Mouse (Mus musculus) forebrain, embryonic 12.5 days (tissue): ENCODE measurements around the gene Vegfb. TPM values are rescaled to one million over a fixed set of nuclear protein-coding genes. Genes with fewer than 3 reads are reported as not detected.

Experiments
- ATAC-seq: fragments of 200-750 bp; cut with Nextera tagmentation; 2 replicates; pipeline ENCODE4 v1.8.0; 2017; ENCODE audit warnings: moderate TSS enrichment; ENCODE audit not compliant: low FRiP score
- H3K27ac ChIP-seq: fragments of 300-500 bp; sonication (generic); 2 replicates; pipeline ENCODE4 v1.5.1; 2016; ENCODE audit warnings: mild to moderate bottlenecking
- H3K27me3 ChIP-seq: fragments of 300-500 bp; sonication (generic); 2 replicates; pipeline ENCODE4 v1.6.1; 2016; ENCODE audit warnings: mild to moderate bottlenecking
- H3K36me3 ChIP-seq: fragments of 300-500 bp; sonication (generic); replicated peaks from 2 replicates; pipeline ENCODE4 v1.6.1; 2016; ENCODE audit warnings: mild to moderate bottlenecking
- H3K4me1 ChIP-seq: fragments of 300-500 bp; sonication (generic); 2 replicates; pipeline ENCODE4 v1.6.1; 2016
- H3K4me2 ChIP-seq: fragments of 300-500 bp; sonication (generic); 2 replicates; pipeline ENCODE4 v1.6.1; 2016; ENCODE audit warnings: mild to moderate bottlenecking, moderate library complexity
- H3K4me3 ChIP-seq: fragments of 300-500 bp; sonication (generic); replicated peaks from 2 replicates; pipeline ENCODE4 v1.5.1; 2016; ENCODE audit warnings: mild to moderate bottlenecking
- H3K9ac ChIP-seq: fragments of 300-500 bp; sonication (generic); 2 replicates; pipeline ENCODE4 v1.6.1; 2016; ENCODE audit warnings: mild to moderate bottlenecking
- H3K9me3 ChIP-seq: fragments of 300-500 bp; sonication (generic); 2 replicates; pipeline ENCODE4 v1.6.1; 2016
- WGBS: fragments of 180-500 bp; shearing (Covaris S2); methylation state at CpG from one replicate; pipeline ENCODE4 v1.1.7; 2016; 5-methylcytosine and 5-hydroxymethylcytosine counted together
- polyA plus RNA-seq: library from polyadenylated mRNA; unstranded; fragments of >200 nt; fragmentation: Nextera tagmentation; extraction: Ambion mirVana; gene quantifications from 2 replicates; pipeline ENCODE4 v1.2.1, GENCODE M21; 2016

The Vegfb gene
- polyA plus RNA-seq: 40.0 and 42.1 TPM in 2 replicates

DNA sequence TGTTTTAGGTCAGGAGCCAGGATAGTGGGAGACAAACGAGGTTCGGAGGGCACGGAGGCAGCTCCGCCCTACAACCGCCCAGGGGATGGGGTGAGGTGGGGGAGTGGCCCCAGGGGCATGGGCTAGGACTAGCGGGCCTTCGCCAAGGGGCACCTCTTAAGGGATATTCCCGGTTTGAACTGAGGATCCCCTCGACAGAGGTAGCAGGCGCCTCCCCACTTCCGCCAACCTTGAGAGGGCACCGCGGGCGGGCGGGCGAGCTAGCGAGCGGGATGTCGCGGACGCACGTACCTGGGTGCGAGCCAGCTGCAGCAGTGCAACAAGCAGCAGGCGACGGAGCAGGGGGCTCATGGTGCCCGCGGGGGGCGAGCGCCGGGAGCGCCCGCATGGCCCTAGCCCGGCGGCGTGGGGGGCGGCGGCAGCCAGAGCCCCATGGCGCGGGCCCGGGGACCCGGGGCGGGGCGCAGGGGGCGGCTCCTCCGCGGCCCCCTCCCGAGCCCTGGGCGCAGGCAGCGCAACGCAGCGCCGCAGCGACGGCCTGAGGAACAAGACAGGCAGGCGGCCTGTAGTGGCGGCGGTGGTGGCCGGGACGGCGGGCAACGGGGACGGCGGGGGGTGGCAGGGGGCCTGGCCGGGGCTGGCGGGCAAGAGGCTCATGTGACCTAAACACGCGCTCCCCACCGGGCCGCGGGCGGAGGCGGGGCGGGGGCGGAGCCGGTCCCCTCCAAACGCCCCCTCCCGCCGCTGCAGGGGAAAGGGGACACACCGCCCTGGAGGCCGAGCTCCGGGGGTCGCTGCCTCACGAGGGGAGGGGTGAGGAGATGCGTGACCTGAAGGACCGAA is at the start of gene Vegfb:
Vegfb (minus strand) TSS at position 591 of the 843 bp plus-strand sequence.
- Histone ChIP-seq H3K9ac (peak within 1 kb of the TSS; percentile 96), H3K27me3 (no peaks in the 10 kb centered on the region), H3K9me3 (no peaks in the 10 kb centered on the region), H3K36me3 (peaks cover 22% of the 10 kb centered on the region), H3K27ac (peak within 1 kb of the TSS; percentile 85), H3K4me2 (peak within 1 kb of the TSS; percentile 96), H3K4me3 (peak within 1 kb of the TSS; percentile 84), H3K4me1 (peaks cover 36% of the 10 kb centered on the region)
- WGBS: under 1% methylated on average over 62 of the region's 85 CpGs
- peak; percentile 57 for ATAC-seq

DNA sequence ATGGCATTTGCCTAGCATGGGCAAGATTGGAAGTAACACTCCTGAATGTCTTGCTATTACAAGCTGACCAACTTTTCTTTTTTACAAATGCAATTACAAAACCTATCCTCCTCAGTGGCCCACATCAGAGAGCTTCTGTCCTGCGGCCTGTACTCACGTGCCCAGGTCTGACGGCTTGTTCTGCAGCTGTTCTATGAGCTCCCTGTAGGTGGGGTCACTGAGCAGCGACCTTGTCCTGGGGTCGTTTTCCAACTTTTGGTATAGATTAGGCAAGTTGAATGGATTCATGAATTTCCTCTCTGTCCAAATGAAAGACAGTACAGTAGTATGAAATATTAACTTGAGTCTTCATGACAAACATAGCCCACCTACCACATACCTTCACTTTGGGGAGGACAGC is 46.6 kb upstream of the Vegfb start:
- Histone ChIP-seq H3K9ac (no peak overlapping the region), H3K4me3 (no peak overlapping the region), H3K27me3 (no peaks in the 10 kb centered on the region), H3K9me3 (no peaks in the 10 kb centered on the region), H3K4me1 (peaks cover 27% of the 10 kb centered on the region), H3K36me3 (peaks cover 64% of the 10 kb centered on the region), H3K4me2 (no peak overlapping the region), H3K27ac (no peak overlapping the region)
- 93% methylated on average over 5 of the region's 5 CpGs for WGBS
- no peak for ATAC-seq

DNA sequence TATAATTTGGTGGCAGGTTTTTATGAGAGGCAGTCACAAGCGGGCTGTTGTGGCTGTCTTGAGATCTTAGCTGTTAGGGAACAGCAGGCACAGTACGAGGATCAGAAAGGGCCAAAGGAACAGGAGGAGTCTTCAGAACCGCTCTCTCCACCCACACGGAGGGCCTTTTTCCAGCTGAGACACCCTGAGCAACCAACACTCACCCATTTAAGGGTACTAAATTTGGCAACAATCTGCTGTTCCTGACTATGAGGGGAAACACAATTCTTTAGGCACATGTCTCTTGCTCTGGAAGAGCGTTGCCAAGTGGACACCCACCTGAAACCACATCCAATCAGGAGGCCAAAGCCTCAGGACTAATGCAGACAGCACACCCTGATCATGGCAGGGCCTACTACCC is 42.1 kb upstream of the Vegfb start:
- Histone ChIP-seq H3K27ac (no peak overlapping the region), H3K4me1 (no peaks in the 10 kb centered on the region), H3K36me3 (peaks cover 96% of the 10 kb centered on the region), H3K4me2 (no peak overlapping the region), H3K9me3 (no peaks in the 10 kb centered on the region), H3K27me3 (no peaks in the 10 kb centered on the region), H3K9ac (no peak overlapping the region), H3K4me3 (no peak overlapping the region)
- no peak for ATAC-seq
- WGBS: 96% methylated on average over 5 of the region's 5 CpGs

DNA sequence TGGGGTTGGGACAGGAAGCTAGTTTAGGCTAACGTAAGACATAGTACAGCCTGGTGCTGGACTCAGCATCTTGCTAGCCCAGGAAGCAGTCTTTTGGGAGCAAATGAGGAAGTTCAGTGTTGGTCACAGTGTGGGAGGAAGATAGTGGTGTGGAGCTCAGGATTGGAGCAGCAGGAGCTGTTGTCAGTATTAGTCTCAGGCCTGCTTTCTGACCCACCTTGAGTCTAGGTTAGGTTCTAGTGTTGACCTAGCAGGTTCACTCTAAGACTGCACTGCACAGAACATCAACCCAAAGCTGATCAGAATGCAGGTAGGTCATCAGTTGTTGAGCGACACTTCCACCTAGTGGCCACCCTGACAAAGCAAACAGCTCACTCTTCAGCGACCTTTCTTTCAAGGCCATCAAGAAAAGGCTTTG is 32.8 kb upstream of the Vegfb start:
- 52% methylated on average over 3 of the region's 3 CpGs for WGBS
- Histone ChIP-seq H3K4me2 (no peak overlapping the region), H3K9ac (no peak overlapping the region), H3K36me3 (peaks cover 82% of the 10 kb centered on the region), H3K4me3 (no peak overlapping the region), H3K9me3 (no peaks in the 10 kb centered on the region), H3K27ac (0 out of 2 replicates have a peak overlapping the region, but pooled peaks have one; percentile 0), H3K4me1 (no peaks in the 10 kb centered on the region), H3K27me3 (no peaks in the 10 kb centered on the region)
- ATAC-seq: no peak

DNA sequence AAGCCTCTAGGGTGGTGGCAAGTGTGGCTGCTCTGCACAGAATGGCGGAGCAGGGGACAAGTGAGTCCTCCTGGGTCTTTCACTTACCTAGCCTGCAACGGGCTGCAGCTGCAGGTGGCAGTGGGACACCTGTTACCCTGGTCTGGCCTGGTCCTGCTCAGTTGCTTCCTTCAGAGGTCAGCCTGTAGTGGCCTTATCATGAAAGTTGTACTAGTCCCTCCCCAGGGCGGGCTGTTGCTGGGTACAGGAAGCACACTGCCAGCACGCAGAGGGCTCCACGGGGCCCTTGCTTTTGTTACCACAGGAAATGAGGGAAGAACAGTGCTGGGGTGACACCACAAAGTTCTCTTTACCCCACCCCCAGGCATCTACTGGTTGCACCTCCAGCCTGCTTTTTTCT is 31.7 kb upstream of the Vegfb start, which contains the start of gene Fermt3:
Fermt3 (minus strand) TSS at position 279 of the 400 bp plus-strand sequence.
- no peak within 1 kb of the TSS for H3K4me3 ChIP-seq
- H3K4me1 ChIP-seq: no peaks in the 10 kb centered on the region
- peaks cover 74% of the 10 kb centered on the region for H3K36me3 ChIP-seq
- no peaks in the 10 kb centered on the region for H3K27me3 ChIP-seq
- no peaks in the 10 kb centered on the region for H3K9me3 ChIP-seq
- H3K4me2 ChIP-seq: no peak within 1 kb of the TSS
- 83% methylated on average over 5 of the region's 5 CpGs for WGBS
- no peak for ATAC-seq
- H3K27ac ChIP-seq: no peak within 1 kb of the TSS
- H3K9ac ChIP-seq: no peak within 1 kb of the TSS

DNA sequence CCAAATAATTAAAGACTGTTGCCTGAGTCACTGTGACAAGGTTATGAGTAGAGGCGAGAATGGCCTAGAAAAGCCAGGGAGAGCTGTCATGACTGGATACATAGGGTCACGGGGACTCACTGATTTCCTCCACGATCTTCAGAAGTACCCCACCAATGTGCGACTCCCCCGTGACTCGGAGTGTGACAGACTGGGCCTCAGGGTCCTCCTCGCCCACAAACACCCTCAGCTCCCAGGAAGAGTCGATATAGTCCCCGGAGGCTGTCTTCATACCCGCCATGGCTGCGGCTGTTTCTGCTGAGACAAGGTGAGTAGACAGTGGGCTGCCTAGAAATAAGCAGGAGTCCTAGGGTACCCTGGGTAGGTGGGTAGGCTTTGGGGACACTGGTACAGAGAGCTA is 31.1 kb upstream of the Vegfb start:
- H3K27me3 ChIP-seq: no peaks in the 10 kb centered on the region
- no peak overlapping the region for H3K4me2 ChIP-seq
- WGBS: 97% methylated on average over 11 of the region's 11 CpGs
- ATAC-seq: no peak
- H3K36me3 ChIP-seq: peaks cover 76% of the 10 kb centered on the region
- no peaks in the 10 kb centered on the region for H3K9me3 ChIP-seq
- H3K4me1 ChIP-seq: no peaks in the 10 kb centered on the region
- H3K4me3 ChIP-seq: no peak overlapping the region
- no peak overlapping the region for H3K27ac ChIP-seq
- no peak overlapping the region for H3K9ac ChIP-seq

DNA sequence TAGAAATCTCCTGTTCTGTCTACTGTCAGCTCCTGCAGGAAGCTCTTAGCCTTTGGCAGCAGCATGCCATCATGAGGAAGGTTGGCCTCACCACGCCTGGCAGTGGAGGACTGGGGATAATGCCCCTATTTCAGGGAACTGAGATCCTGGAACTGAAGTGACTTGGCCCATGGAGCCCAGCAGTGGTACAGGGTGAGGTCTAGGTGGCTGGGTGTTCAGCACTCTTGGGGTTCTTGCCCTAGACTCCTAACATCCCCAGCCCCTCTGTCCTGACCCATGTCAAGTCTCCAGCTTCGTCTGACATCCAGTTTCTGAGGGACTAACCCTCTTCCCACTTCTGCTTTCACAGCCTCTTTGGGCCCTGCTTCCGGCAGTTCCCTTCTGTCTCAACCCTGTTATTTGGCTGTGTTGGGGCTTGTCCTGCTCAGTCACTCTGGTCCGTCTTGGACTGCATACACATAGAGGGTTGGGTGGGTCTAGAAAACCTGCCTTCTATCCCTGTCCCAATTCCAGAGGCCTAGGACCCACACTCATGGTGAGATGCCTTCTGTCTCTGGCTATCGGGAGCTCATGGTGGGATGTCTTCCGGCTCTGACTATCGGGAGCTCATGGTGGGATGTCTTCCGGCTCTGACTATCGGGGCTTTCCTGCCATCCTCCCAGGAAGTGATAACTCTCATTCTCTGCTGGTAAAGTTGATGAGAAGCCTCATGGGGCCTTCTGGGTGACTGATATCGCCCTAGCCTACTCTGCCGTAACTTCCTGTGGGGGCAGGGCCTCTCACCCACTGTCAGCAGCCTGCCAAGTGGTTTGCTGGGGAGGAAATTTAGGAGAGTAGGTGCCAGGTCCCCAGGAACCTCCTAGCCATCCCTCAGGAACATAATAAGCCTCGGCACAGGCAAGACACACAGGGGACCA is 30.3 kb upstream of the Vegfb start:
- WGBS: 92% methylated on average over 12 of the region's 12 CpGs
- peaks cover 73% of the 10 kb centered on the region for H3K36me3 ChIP-seq
- no peak overlapping the region for H3K4me2 ChIP-seq
- H3K9me3 ChIP-seq: no peaks in the 10 kb centered on the region
- H3K4me1 ChIP-seq: no peaks in the 10 kb centered on the region
- no peak overlapping the region for H3K9ac ChIP-seq
- H3K27me3 ChIP-seq: no peaks in the 10 kb centered on the region
- H3K27ac ChIP-seq: 0 out of 2 replicates have a peak overlapping the region, but pooled peaks have one; percentile 56
- no peak for ATAC-seq
- no peak overlapping the region for H3K4me3 ChIP-seq

DNA sequence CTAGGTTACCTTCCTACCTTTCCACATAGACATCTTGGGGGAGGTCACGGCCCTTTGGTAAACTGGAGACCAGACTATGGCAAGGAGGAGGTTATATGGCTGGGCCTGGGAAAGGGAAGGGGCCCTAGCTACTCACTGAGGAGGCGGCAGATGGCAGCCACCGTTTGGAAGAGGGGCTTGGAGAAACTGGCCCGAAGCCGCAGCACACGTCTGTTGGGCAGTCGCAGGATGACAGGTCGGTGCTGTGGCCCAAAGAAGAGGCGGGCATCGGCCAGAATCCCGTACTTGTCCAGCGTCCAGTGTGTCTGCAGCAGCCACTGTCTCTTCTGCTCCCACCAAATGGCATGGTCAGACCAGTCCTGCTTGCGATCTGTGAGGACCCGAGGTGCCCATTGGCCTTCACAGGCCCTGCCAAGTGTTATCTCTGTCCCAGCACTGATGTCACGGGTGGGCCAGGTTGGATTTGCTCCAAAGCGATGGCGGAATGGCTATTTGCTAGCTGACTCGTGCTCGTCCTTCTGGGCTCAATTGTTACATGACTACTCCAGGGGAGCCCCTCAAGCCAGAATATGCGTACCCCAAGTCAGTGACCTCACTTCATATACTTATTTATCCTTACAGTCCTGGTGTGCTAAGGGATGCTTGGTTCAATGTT is 27.2 kb upstream of the Vegfb start:
- no peak for ATAC-seq
- Histone ChIP-seq H3K9me3 (no peaks in the 10 kb centered on the region), H3K27ac (no peak overlapping the region), H3K27me3 (no peaks in the 10 kb centered on the region), H3K4me2 (no peak overlapping the region), H3K4me1 (no peaks in the 10 kb centered on the region), H3K4me3 (no peak overlapping the region), H3K9ac (no peak overlapping the region), H3K36me3 (peaks cover 41% of the 10 kb centered on the region)
- 91% methylated on average over 20 of the region's 20 CpGs for WGBS

DNA sequence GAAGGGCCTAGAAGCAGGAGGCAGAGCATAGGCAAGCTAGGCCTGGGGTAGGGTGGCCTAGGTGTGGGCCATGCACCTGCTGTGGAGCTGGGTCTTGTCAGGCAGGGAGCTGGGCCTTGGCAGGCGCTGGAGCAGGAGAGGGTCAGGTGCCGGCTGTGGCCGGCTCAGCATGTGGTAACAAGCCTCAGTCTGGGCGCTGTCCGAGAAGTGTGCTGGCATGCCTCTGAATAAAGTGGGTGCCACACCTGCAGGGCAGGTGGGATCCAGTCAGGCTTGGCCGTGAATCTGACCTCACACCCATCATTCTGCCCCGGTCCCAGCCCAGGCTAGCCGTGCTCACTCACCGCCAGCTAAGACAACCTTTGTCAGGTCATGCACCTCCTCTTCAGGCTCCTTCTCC is 26.5 kb upstream of the Vegfb start:
- Histone ChIP-seq H3K4me1 (no peaks in the 10 kb centered on the region), H3K36me3 (peaks cover 34% of the 10 kb centered on the region), H3K9ac (no peak overlapping the region), H3K27ac (no peak overlapping the region), H3K27me3 (no peaks in the 10 kb centered on the region), H3K4me2 (no peak overlapping the region), H3K4me3 (no peak overlapping the region), H3K9me3 (no peaks in the 10 kb centered on the region)
- 85% methylated on average over 9 of the region's 9 CpGs for WGBS
- no peak for ATAC-seq

DNA sequence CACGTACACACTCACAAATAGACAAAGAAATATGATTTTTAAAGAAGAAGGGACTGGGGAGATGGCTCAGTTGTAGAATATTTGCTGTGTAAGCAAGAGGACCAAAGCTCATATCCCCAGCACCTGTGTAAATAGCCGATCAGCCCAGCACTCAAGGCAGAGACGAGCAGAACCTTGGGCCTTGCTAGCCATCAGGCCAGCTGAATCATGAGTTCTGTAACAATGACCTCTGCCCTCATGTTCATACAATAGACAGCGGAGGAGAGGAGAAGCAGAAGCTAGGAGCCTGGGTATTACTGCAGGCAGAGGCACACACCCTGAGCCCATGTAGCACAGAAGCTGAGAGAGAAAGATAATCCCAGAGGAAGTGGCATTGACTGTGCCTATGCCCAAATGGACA is 25.0 kb upstream of the Vegfb start:
- no peaks in the 10 kb centered on the region for H3K9me3 ChIP-seq
- H3K27me3 ChIP-seq: no peaks in the 10 kb centered on the region
- no peak for ATAC-seq
- H3K4me1 ChIP-seq: no peaks in the 10 kb centered on the region
- no peak overlapping the region for H3K9ac ChIP-seq
- H3K4me3 ChIP-seq: no peak overlapping the region
- 79% methylated on average over 4 of the region's 4 CpGs for WGBS
- no peak overlapping the region for H3K4me2 ChIP-seq
- H3K36me3 ChIP-seq: peaks cover 21% of the 10 kb centered on the region
- no peak overlapping the region for H3K27ac ChIP-seq

DNA sequence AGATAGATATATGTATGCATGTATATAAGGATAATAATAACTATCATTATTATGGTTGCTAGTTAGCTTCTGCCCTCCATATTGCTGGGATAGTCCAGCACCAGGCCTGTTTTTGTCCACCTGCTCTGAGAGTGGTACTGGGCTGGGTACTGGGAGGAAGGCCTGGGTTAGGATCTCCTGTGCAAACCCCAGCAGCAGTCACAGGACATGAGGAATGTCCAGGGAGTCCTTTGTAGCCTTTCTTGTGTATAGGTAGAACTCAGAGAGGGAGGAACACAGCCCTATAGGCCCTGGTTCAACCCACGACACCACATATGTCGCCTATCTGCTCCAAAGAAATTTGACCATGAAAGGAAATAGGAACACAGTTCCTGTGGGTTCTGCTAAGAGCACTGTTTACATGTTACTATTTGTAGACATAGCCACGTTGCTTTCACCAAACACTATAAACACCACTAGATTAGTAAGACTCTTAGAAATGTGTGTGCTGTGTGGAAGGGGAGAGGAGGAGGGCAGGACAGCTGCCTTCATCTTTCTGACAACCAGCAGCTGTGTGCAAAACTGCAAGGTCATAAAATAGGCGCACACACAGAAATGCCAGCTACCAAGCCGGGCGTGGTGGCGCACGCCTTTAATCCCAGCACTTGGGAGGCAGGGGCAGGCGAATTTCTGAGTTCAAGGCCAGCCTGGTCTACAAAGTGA is 19.6 kb upstream of the Vegfb start:
- Histone ChIP-seq H3K9ac (no peak overlapping the region), H3K36me3 (no peaks in the 10 kb centered on the region), H3K27ac (no peak overlapping the region), H3K4me1 (no peaks in the 10 kb centered on the region), H3K4me3 (no peak overlapping the region), H3K4me2 (no peak overlapping the region), H3K27me3 (no peaks in the 10 kb centered on the region), H3K9me3 (no peaks in the 10 kb centered on the region)
- no peak for ATAC-seq
- WGBS: 86% methylated on average over 9 of the region's 9 CpGs
